Mouse (Mus musculus) embryonic facial prominence, embryonic 11.5 days (tissue): ENCODE measurements around the gene Otor. TPM values are rescaled to one million over a fixed set of nuclear protein-coding genes. Genes with fewer than 3 reads are reported as not detected.

ENCODE experiments used
- ATAC-seq: fragments of 200-750 bp; cut with Nextera tagmentation; replicated peaks from 2 replicates; pipeline ENCODE4 v1.8.0; 2017; ENCODE audit warnings: low read depth; ENCODE audit not compliant: insufficient number of reproducible peaks, low FRiP score, low TSS enrichment
- DNase-seq: peaks from one replicate; pipeline ENCODE4 v3.0.0-alpha.2; 2015; ENCODE audit warnings: low spot score
- H3K27ac ChIP-seq: fragments of 300-500 bp; sonication (generic); replicated peaks from 2 replicates; pipeline ENCODE4 v1.5.1; 2014; ENCODE audit warnings: mild to moderate bottlenecking, low read depth, low read length, control low read depth
- H3K27me3 ChIP-seq: fragments of 300-500 bp; sonication (generic); 2 replicates; pipeline ENCODE4 v1.6.1; 2014; ENCODE audit warnings: mild to moderate bottlenecking, low read length, moderate library complexity, mixed read lengths; ENCODE audit not compliant: control insufficient read depth, insufficient read depth
- H3K36me3 ChIP-seq: fragments of 300-500 bp; sonication (generic); replicated peaks from 2 replicates; pipeline ENCODE4 v1.6.1; 2014; ENCODE audit warnings: low read depth, mild to moderate bottlenecking, low read length, moderate library complexity, mixed read lengths; ENCODE audit not compliant: control insufficient read depth, insufficient read depth
- H3K4me1 ChIP-seq: fragments of 300-500 bp; sonication (generic); 2 replicates; pipeline ENCODE4 v1.6.1; 2014; ENCODE audit warnings: low read length, mixed read lengths; ENCODE audit not compliant: control insufficient read depth, insufficient read depth
- H3K4me2 ChIP-seq: fragments of 300-500 bp; sonication (generic); 2 replicates; pipeline ENCODE4 v1.6.1; 2014; ENCODE audit warnings: low read depth, mild to moderate bottlenecking, control low read depth, low read length, moderate library complexity
- H3K4me3 ChIP-seq: fragments of 300-500 bp; sonication (generic); 2 replicates; pipeline ENCODE4 v1.5.1; 2014; ENCODE audit warnings: low read depth, low read length, control low read depth
- H3K9ac ChIP-seq: fragments of 300-500 bp; sonication (generic); replicated peaks from 2 replicates; pipeline ENCODE4 v1.6.1; 2014; ENCODE audit warnings: mild to moderate bottlenecking, control low read depth, low read length
- H3K9me3 ChIP-seq: fragments of 300-500 bp; sonication (generic); replicated peaks from 2 replicates; pipeline ENCODE4 v1.6.1; 2016; ENCODE audit warnings: mild to moderate bottlenecking, low read length, inconsistent platforms, mixed read lengths; ENCODE audit not compliant: control insufficient read depth
- WGBS: fragments of 180-500 bp; shearing (Covaris S2); extraction: QIAGEN DNeasy Blood & Tissue Kit; methylation state at CpG from one replicate; pipeline ENCODE4 v1.1.7; 2014; 5-methylcytosine and 5-hydroxymethylcytosine counted together
- polyA plus RNA-seq: library from polyadenylated mRNA; unstranded; fragments of >200 nt; fragmentation: Nextera tagmentation; extraction: Ambion mirVana; gene quantifications from 2 replicates; pipeline ENCODE4 v1.2.1, GENCODE M21; 2014

The Otor gene
- polyA plus RNA-seq, 1 experiment from 2014 or later, result 6.7 TPM

- no peak for ATAC-seq
- WGBS, result 82% methylated on average over 5 of the region's 5 CpGs
These were observed 21.5 kb upstream of the Otor start for GRCm38 (mm10) chr2:143056736-143057135.

GRCm38 (mm10) chr2:143062432-143062811, 15.9 kb upstream of the Otor start:
- Histone ChIP-seq H3K9ac (0 out of 2 replicates have a peak overlapping the region, but pooled peaks have one; percentile 28), H3K27me3 (no peaks in the 10 kb centered on the region), H3K36me3 (no peaks in the 10 kb centered on the region), H3K27ac (no peak overlapping the region), H3K4me2 (peak overlapping the region; percentile 44), H3K4me1 (no peaks in the 10 kb centered on the region), H3K9me3 (no peaks in the 10 kb centered on the region), H3K4me3 (peak overlapping the region; percentile 73)
- 50% methylated on average over 6 of the region's 6 CpGs for WGBS
- no peak for DNase-seq
- peak; percentile 37; the same call in 1 of the 2 replicates for ATAC-seq

More at GRCm38 (mm10) chr2:143056736-143057135, 21.5 kb upstream of the Otor start:
- no peak for DNase-seq
- no peak overlapping the region for H3K27ac ChIP-seq
- H3K27me3 ChIP-seq, result no peaks in the 10 kb centered on the region
- no peaks in the 10 kb centered on the region for H3K9me3 ChIP-seq
- no peak overlapping the region for H3K4me2 ChIP-seq
- H3K9ac ChIP-seq, result no peak overlapping the region
- H3K4me3 ChIP-seq, result no peak overlapping the region
- no peaks in the 10 kb centered on the region for H3K36me3 ChIP-seq
- no peaks in the 10 kb centered on the region for H3K4me1 ChIP-seq

- ATAC-seq, result peak; percentile 94
- Histone ChIP-seq H3K27ac (no peak within 1 kb of the TSS), H3K4me2 (peak within 1 kb of the TSS; percentile 46), H3K36me3 (no peaks in the 10 kb centered on the region), H3K27me3 (no peaks in the 10 kb centered on the region), H3K4me3 (peak within 1 kb of the TSS; percentile 73), H3K9me3 (no peaks in the 10 kb centered on the region), H3K4me1 (no peaks in the 10 kb centered on the region), H3K9ac (peak within 1 kb of the TSS; percentile 80)
- 2% methylated on average over 55 of the region's 55 CpGs for WGBS
- DNase-seq, result peak; percentile 96
These were observed 15.2 kb upstream of the Otor start, which contains the start of gene Snrpb2 for GRCm38 (mm10) chr2:143062812-143063792. TSS of gene Snrpb2 (plus strand) at chr2:143063039.

- no peak overlapping the region for H3K9ac ChIP-seq
- no peaks in the 10 kb centered on the region for H3K36me3 ChIP-seq
These were observed 12.4 kb upstream of the Otor start for GRCm38 (mm10) chr2:143065914-143066313.

GRCm38 (mm10) chr2:143081693-143082092, 3.4 kb downstream of the Otor start:
- 74% methylated on average over 3 of the region's 3 CpGs for WGBS

More at GRCm38 (mm10) chr2:143065914-143066313, 12.4 kb upstream of the Otor start:
- Histone ChIP-seq H3K9me3 (no peaks in the 10 kb centered on the region), H3K4me2 (no peak overlapping the region), H3K4me1 (no peaks in the 10 kb centered on the region), H3K27me3 (no peaks in the 10 kb centered on the region), H3K27ac (no peak overlapping the region), H3K4me3 (no peak overlapping the region)
- ATAC-seq, result no peak
- no peak for DNase-seq
- 94% methylated on average over 3 of the region's 3 CpGs for WGBS

GRCm38 (mm10) chr2:143084852-143085397, 6.7 kb downstream of the Otor start:
- Histone ChIP-seq H3K27ac (no peak overlapping the region), H3K36me3 (no peaks in the 10 kb centered on the region), H3K4me1 (no peaks in the 10 kb centered on the region), H3K27me3 (no peaks in the 10 kb centered on the region), H3K4me3 (no peak overlapping the region), H3K9me3 (no peaks in the 10 kb centered on the region), H3K4me2 (no peak overlapping the region), H3K9ac (no peak overlapping the region)
- DNase-seq (no peak), ATAC-seq (no peak)
- WGBS, result 75% methylated on average over 2 of the region's 2 CpGs

More at GRCm38 (mm10) chr2:143081693-143082092, 3.4 kb downstream of the Otor start:
- Histone ChIP-seq H3K9ac (no peak overlapping the region), H3K36me3 (no peaks in the 10 kb centered on the region), H3K4me2 (no peak overlapping the region), H3K4me3 (no peak overlapping the region), H3K27me3 (no peaks in the 10 kb centered on the region), H3K9me3 (no peaks in the 10 kb centered on the region), H3K27ac (no peak overlapping the region), H3K4me1 (no peaks in the 10 kb centered on the region)
- ATAC-seq (no peak), DNase-seq (no peak)

GRCm38 (mm10) chr2:143089866-143090265, 11.6 kb downstream of the Otor start:
- Histone ChIP-seq H3K36me3 (no peaks in the 10 kb centered on the region), H3K4me2 (no peak overlapping the region)
- 66% methylated on average over 8 of the region's 8 CpGs for WGBS

GRCm38 (mm10) chr2:143093726-143094125, 15.5 kb downstream of the Otor start:
- no peaks in the 10 kb centered on the region for H3K4me1 ChIP-seq
- no peaks in the 10 kb centered on the region for H3K36me3 ChIP-seq
- H3K9ac ChIP-seq, result no peak overlapping the region
- 29% methylated on average over 6 of the region's 6 CpGs for WGBS
- ATAC-seq (peak; percentile 88), DNase-seq (peak; percentile 75)
- no peak overlapping the region for H3K4me3 ChIP-seq
- H3K27ac ChIP-seq, result no peak overlapping the region
- H3K9me3 ChIP-seq, result no peaks in the 10 kb centered on the region
- H3K4me2 ChIP-seq, result no peak overlapping the region
- H3K27me3 ChIP-seq, result no peaks in the 10 kb centered on the region

More at GRCm38 (mm10) chr2:143089866-143090265, 11.6 kb downstream of the Otor start:
- Histone ChIP-seq H3K27me3 (no peaks in the 10 kb centered on the region), H3K4me3 (no peak overlapping the region), H3K9ac (no peak overlapping the region), H3K9me3 (no peaks in the 10 kb centered on the region), H3K27ac (no peak overlapping the region), H3K4me1 (no peaks in the 10 kb centered on the region)
- DNase-seq (no peak), ATAC-seq (no peak)
